Mouse (Mus musculus) gastrocnemius, adult 18-20 months (tissue): ENCODE measurements around the gene D10Wsu102e. TPM values are rescaled to one million over a fixed set of nuclear protein-coding genes. Genes with fewer than 3 reads are reported as not detected.
A peak's percentile ranks its signal among the peaks of the same experiment; 100 is the strongest.

Experiments
- DNase-seq: peaks from one replicate; pipeline ENCODE4 v3.0.0; 2021; ENCODE audit warnings: low spot score
- total RNA-seq, 2 experiments: library from RNA; stranded (reverse); gene quantifications; 2 replicates each; pipeline ENCODE4 v1.2.3; 2021

The D10Wsu102e gene
- total RNA-seq, 2 experiments from 2014 or later, result 0.45 to 0.53 TPM

- DNase-seq, result peak; percentile 67
Measured at GRCm38 (mm10) chr10:83533910-83534283, 173.9 kb downstream of the D10Wsu102e start, which contains the start of gene Aldh1l2. Aldh1l2 (minus strand) TSS chr10:83534140.

GRCm38 (mm10) chr10:83536436-83536835, 176.4 kb downstream of the D10Wsu102e start:
- no peak for DNase-seq

Other genes starting within 250 kb of the D10Wsu102e start
- under 1 TPM; 0.50 to 0.53 TPM for gene Slc41a2, start 22.3 kb upstream of the D10Wsu102e start, total RNA-seq
- gene Aldh1l2, start 173.9 kb downstream of the D10Wsu102e start, total RNA-seq, result 1 to 10 TPM; 2.8 to 4.2 TPM
- 1 to 10 TPM; 8.7 to 9.0 TPM for gene Washc4, start 183.5 kb downstream of the D10Wsu102e start, total RNA-seq